Mouse (Mus musculus) liver, embryonic 16.5 days (tissue): ENCODE data around the gene Fam160b1. TPM values are rescaled to one million over a fixed set of nuclear protein-coding genes. Genes with fewer than 3 reads are reported as not detected.
A peak's percentile ranks its signal among the peaks of the same experiment; 100 is the strongest.

Source experiments
- ATAC-seq: fragments of 200-750 bp; cut with Nextera tagmentation; 2 replicates; pipeline ENCODE4 v1.8.0; 2017; ENCODE audit warnings: low read depth, mild to moderate bottlenecking, moderate number of reproducible peaks, moderate library complexity
- H3K27ac ChIP-seq: fragments of 300-500 bp; sonication (generic); 2 replicates; pipeline ENCODE4 v1.5.1; 2014; ENCODE audit warnings: mild to moderate bottlenecking, low read length
- H3K27me3 ChIP-seq: fragments of 300-500 bp; sonication (generic); 2 replicates; pipeline ENCODE4 v1.6.1; 2014; ENCODE audit warnings: low read depth, low read length, mixed read lengths; ENCODE audit not compliant: control insufficient read depth, insufficient read depth
- H3K36me3 ChIP-seq: fragments of 300-500 bp; sonication (generic); 2 replicates; pipeline ENCODE4 v1.6.1; 2014; ENCODE audit warnings: mild to moderate bottlenecking; ENCODE audit not compliant: control insufficient read depth, insufficient read depth
- H3K4me1 ChIP-seq: fragments of 300-500 bp; sonication (generic); 2 replicates; pipeline ENCODE4 v1.6.1; 2014; ENCODE audit warnings: low read depth, low read length, mixed read lengths; ENCODE audit not compliant: control insufficient read depth
- H3K4me2 ChIP-seq: fragments of 300-500 bp; sonication (generic); 2 replicates; pipeline ENCODE4 v1.6.1; 2014; ENCODE audit warnings: low read depth, low read length, mixed read lengths
- H3K4me3 ChIP-seq: fragments of 300-500 bp; sonication (generic); 2 replicates; pipeline ENCODE4 v1.5.1; 2014; ENCODE audit warnings: low read depth, mild to moderate bottlenecking, low read length
- H3K9ac ChIP-seq: fragments of 300-500 bp; sonication (generic); 2 replicates; pipeline ENCODE4 v1.6.1; 2014; ENCODE audit warnings: low read depth, low read length
- H3K9me3 ChIP-seq: fragments of 300-500 bp; sonication (generic); replicated peaks from 2 replicates; pipeline ENCODE4 v1.6.1; 2016; ENCODE audit warnings: low read length; ENCODE audit not compliant: control insufficient read depth
- WGBS: fragments of 180-500 bp; shearing (Covaris S2); extraction: QIAGEN DNeasy Blood & Tissue Kit; methylation state at CpG from one replicate; pipeline ENCODE4 v1.1.7; 2014; ENCODE audit not compliant: insufficient replicate concordance; 5-methylcytosine and 5-hydroxymethylcytosine counted together
- polyA plus RNA-seq: library from polyadenylated mRNA; unstranded; fragments of >200 nt; fragmentation: Nextera tagmentation; extraction: Ambion mirVana; gene quantifications from 2 replicates; pipeline ENCODE4 v1.2.1, GENCODE M21; 2015

Fam160b1 gene
- polyA plus RNA-seq, 1 experiment from 2014 or later, result 7.2 TPM

DNA sequence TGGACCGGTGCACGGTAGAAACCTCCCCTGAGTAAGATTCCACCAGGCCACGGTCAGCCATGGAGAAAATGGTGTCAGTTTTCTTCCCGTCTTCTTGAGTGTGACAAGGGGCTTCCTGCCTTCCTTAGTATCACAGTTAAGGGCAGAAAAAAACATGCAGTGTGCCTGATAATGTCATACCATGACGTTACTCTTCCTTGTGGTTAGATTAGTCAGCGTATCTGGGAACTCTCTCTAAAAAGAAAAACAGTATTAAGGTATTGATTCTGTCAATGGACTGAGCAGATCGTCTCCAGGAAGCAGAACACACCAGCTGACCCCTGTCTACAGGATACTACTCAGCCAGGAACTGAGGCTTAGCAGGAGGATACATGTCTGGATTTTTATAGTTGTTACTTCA, 36.1 kb downstream of the Fam160b1 start:
- Histone ChIP-seq H3K4me3 (no peak overlapping the region), H3K27ac (no peak overlapping the region), H3K27me3 (no peaks in the 10 kb centered on the region), H3K9ac (no peak overlapping the region), H3K4me2 (no peak overlapping the region; the same call in 1 of the 2 replicates), H3K36me3 (no peaks in the 10 kb centered on the region), H3K9me3 (no peaks in the 10 kb centered on the region), H3K4me1 (peaks cover 7% of the 10 kb centered on the region)
- 17% methylated on average over 7 of the region's 7 CpGs for WGBS
- peak; percentile 30; the same call in 1 of the 2 replicates for ATAC-seq

DNA sequence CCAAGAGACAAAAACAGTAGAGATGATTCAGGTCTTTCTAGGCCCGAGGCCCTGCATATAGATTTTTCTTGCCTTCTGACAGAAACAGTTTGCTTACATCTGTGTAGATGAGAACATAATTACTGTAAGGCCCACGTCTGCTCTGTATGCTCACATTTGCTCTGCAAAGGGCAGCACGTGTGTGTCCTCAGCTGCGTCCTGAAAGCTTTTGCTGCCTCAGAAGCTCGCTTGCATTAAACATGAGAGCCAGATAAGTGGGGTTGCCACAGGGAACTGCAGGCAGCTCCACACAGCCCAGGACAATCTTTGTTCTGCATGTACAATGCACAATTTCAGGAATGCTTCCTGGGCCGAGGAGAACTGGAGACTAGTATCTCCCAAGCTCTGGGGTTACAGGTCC, 41.9 kb downstream of the Fam160b1 start:
- Histone ChIP-seq H3K27me3 (no peaks in the 10 kb centered on the region), H3K4me1 (no peaks in the 10 kb centered on the region), H3K27ac (no peak overlapping the region), H3K4me2 (no peak overlapping the region), H3K9ac (no peak overlapping the region), H3K36me3 (no peaks in the 10 kb centered on the region), H3K4me3 (no peak overlapping the region), H3K9me3 (no peaks in the 10 kb centered on the region)
- ATAC-seq, result no peak
- WGBS, result 56% methylated on average over 6 of the region's 6 CpGs

DNA sequence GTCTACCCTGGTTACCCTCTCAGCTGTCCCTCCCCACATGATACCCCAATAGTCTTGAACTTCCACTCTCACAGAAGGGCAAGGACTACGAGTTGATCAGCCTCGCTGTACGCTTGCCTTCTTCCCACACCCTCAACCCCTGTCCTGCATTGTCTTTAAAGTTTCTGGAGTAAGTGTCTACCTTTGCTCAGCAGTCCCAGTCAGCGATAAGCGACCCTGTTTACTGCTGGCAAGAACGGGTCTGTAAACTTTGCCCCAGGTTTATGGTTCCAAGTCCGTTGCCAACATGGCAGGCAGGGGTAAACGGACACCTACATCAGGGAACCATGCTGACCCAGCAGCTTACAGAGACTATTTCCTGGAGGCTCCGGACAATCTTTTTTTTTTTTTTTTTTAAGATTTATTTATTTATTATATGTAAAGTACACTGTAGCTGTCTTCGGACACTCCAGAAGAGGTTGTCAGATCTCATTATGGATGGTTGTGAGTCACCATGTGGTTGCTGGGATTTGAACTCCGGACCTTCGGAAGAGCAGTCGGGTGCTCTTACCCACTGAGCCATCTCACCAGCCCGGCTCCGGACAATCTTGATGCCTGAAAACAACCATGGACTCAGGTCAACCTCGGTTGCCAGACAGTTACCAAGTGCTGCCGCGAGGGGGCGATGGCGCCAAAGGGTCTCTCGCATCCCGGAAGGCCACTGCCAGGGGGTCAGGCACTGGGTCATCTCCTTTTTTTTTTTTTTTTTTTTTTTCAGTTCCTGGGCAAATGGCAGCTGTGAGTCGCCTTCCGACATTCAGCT, 43.4 kb downstream of the Fam160b1 start:
- ATAC-seq, result peak; percentile 64
- Histone ChIP-seq H3K4me2 (peak overlapping the region; percentile 36; the same call in 1 of the 2 replicates), H3K9me3 (no peaks in the 10 kb centered on the region), H3K27me3 (no peaks in the 10 kb centered on the region), H3K4me3 (0 out of 2 replicates have a peak overlapping the region, but pooled peaks have one; percentile 13), H3K27ac (no peak overlapping the region), H3K9ac (no peak overlapping the region), H3K36me3 (no peaks in the 10 kb centered on the region), H3K4me1 (no peaks in the 10 kb centered on the region)
- WGBS, result 13% methylated on average over 24 of the region's 24 CpGs

DNA sequence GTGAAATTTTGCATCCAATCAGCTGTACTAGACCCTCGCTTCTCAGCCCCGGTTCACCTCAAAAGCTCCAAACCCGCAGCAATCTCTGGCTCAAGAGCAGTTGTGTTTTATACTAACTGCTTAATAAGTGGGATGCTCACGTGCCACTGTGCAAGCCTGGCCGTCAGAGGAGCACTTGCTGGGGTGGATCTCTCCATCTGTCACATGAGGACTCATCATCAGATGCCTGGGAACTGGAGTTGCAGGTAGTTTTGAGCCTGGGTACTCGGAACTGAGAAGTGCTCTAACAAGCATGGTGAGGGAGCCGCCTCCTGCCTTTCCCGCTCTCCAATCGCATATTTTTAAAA, 44.0 kb downstream of the Fam160b1 start:
- ATAC-seq, result no peak
- Histone ChIP-seq H3K4me1 (no peaks in the 10 kb centered on the region), H3K4me2 (peak overlapping the region; percentile 36; the same call in 1 of the 2 replicates), H3K4me3 (0 out of 2 replicates have a peak overlapping the region, but pooled peaks have one; percentile 13), H3K9me3 (no peaks in the 10 kb centered on the region), H3K9ac (no peak overlapping the region), H3K27ac (no peak overlapping the region), H3K36me3 (no peaks in the 10 kb centered on the region), H3K27me3 (no peaks in the 10 kb centered on the region)
- 16% methylated on average over 9 of the region's 9 CpGs for WGBS

GRCm38 (mm10) chr19:57407947-57408346, 47.5 kb downstream of the Fam160b1 start:
- no peak overlapping the region for H3K27ac ChIP-seq
- no peaks in the 10 kb centered on the region for H3K36me3 ChIP-seq
- WGBS, result 80% methylated on average over 1 of the region's 1 CpGs
- H3K4me3 ChIP-seq, result no peak overlapping the region
- H3K27me3 ChIP-seq, result no peaks in the 10 kb centered on the region
- no peaks in the 10 kb centered on the region; the same call in 1 of the 2 replicates for H3K4me1 ChIP-seq
- H3K9me3 ChIP-seq, result no peaks in the 10 kb centered on the region
- no peak overlapping the region for H3K4me2 ChIP-seq
- H3K9ac ChIP-seq, result no peak overlapping the region
- ATAC-seq, result no peak

DNA sequence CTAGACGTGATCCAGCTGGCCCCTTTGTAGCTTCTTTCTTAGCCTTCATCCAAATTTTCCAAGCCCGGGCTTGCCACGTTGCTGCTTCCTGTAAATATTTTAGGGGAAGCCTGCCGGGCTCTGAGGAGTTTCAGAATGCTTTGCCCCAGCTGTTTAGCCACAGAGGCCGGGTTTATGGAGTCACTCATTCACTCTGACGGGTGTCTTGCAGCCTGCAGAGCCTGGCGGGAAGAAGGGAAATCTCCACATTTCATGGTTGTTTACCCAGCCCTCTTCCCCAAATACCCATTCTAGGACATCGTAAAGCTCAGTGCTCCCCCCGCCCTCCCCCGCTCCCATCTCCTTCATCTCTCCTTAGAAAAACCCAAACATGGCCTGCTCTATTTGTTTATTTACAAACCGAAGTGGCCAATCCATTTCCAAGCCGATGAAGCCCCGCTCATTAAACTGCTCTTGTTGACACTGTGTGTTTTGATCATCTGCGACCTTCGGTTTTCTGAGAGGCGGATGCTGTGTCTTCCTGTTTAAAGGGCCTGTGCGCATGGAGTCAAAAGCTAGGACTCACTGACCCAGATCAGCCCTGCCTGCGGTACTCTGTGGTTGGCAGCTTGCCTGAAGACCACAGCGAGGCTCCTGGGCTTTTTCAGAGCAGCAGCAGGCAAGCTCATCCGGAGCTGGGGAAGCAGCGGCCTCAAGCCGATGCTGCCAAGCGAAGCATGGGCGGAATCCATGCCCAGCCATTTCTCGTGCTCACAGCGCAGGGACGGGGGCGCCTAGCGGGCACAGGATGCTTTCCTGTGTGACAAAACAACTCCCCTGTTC, 51.1 kb downstream of the Fam160b1 start:
- 12% methylated on average over 29 of the region's 29 CpGs for WGBS
- Histone ChIP-seq H3K9ac (no peak overlapping the region), H3K4me2 (peak overlapping the region; percentile 53), H3K27ac (no peak overlapping the region), H3K4me1 (no peaks in the 10 kb centered on the region; the same call in 1 of the 2 replicates), H3K27me3 (no peaks in the 10 kb centered on the region), H3K9me3 (no peaks in the 10 kb centered on the region), H3K36me3 (no peaks in the 10 kb centered on the region), H3K4me3 (peak overlapping the region; percentile 27)
- ATAC-seq, result peak; percentile 64

DNA sequence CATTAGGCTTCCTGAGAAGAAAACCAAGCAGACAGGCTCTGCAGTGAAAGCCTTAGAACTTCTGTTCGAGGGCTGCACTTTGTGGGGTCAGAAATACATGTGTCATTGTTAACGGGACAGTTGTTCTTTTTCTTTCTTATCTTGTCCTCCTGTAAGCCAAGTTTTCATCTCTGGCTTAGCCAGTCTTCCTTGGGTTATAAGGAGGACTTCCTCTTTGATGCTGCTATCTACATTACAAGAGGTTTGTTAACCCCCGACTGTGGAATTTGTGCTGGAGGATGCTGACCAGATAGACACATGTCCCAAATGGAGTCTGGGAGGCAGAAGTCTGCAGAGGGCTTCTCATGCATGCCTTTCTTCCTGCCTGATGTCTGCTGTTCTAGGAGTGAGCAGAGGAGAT, 52.7 kb downstream of the Fam160b1 start:
- no peak overlapping the region for H3K4me2 ChIP-seq
- H3K9ac ChIP-seq, result no peak overlapping the region
- WGBS, result 9% methylated on average over 3 of the region's 3 CpGs
- no peaks in the 10 kb centered on the region for H3K36me3 ChIP-seq
- no peaks in the 10 kb centered on the region; the same call in 1 of the 2 replicates for H3K4me1 ChIP-seq
- ATAC-seq, result no peak
- no peak overlapping the region for H3K4me3 ChIP-seq
- no peaks in the 10 kb centered on the region for H3K9me3 ChIP-seq
- no peak overlapping the region for H3K27ac ChIP-seq
- H3K27me3 ChIP-seq, result no peaks in the 10 kb centered on the region

DNA sequence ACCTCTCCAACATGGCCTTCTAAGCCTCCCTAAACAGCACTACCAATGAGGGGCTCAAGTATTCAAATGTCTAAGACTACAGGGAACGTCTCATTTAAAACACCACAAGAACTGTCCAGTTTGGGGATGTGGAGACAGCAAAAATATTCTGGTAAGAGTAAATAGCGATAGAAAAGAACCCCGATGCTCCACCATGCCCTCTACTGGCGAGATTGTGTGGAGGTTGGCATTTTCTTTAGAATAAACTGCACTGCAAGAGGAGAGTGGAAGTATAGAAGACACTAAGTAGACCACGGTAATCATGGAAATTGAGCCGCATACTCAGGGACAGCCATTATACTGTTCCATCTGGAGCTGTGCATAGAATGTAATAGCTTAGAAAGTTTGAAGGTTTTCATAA, 53.4 kb downstream of the Fam160b1 start:
- Histone ChIP-seq H3K4me3 (no peak overlapping the region), H3K4me2 (no peak overlapping the region), H3K27me3 (no peaks in the 10 kb centered on the region), H3K36me3 (no peaks in the 10 kb centered on the region), H3K9ac (no peak overlapping the region), H3K9me3 (no peaks in the 10 kb centered on the region), H3K27ac (no peak overlapping the region), H3K4me1 (no peaks in the 10 kb centered on the region; the same call in 1 of the 2 replicates)
- 58% methylated on average over 6 of the region's 6 CpGs for WGBS
- no peak for ATAC-seq
